Mouse (Mus musculus): Measurements from ENCODE around the gene Nrcam.

Nrcam gene

GRCm38 (mm10) chr12:44437046-44437827 is 108.6 kb downstream of the Nrcam start:
- no peak for DNase-seq (ENCODE audit: low read depth, low spot score)

- DNase-seq (ENCODE audit: low read depth, low spot score), result no peak
Observed at GRCm38 (mm10) chr12:44438884-44439283, 110.2 kb downstream of the Nrcam start.

GRCm38 (mm10) chr12:44440230-44440629 is 111.5 kb downstream of the Nrcam start:
- no peak for DNase-seq (ENCODE audit: low read depth, low spot score)

- no peak for DNase-seq (ENCODE audit: low read depth, low spot score)
Observed at GRCm38 (mm10) chr12:44450930-44451329, 122.2 kb downstream of the Nrcam start.

- DNase-seq (ENCODE audit: low read depth, low spot score), result no peak
Observed at GRCm38 (mm10) chr12:44451742-44452141, 123.1 kb downstream of the Nrcam start.

GRCm38 (mm10) chr12:44453791-44454190 is 125.1 kb downstream of the Nrcam start:
- DNase-seq (ENCODE audit: low read depth, low spot score), result no peak

- DNase-seq (ENCODE audit: low read depth, low spot score), result no peak
Observed at GRCm38 (mm10) chr12:44457961-44458360, 129.3 kb downstream of the Nrcam start.

- DNase-seq (ENCODE audit: low read depth, low spot score), result no peak
Observed at GRCm38 (mm10) chr12:44462436-44462835, 133.8 kb downstream of the Nrcam start.

GRCm38 (mm10) chr12:44462976-44463375 is 134.3 kb downstream of the Nrcam start:
- no peak for DNase-seq (ENCODE audit: low read depth, low spot score)

- no peak for DNase-seq (ENCODE audit: low read depth, low spot score)
Observed at GRCm38 (mm10) chr12:44471073-44471472, 142.4 kb downstream of the Nrcam start.

- no peak for DNase-seq (ENCODE audit: low read depth, low spot score)
Observed at GRCm38 (mm10) chr12:44475355-44475754, 146.7 kb downstream of the Nrcam start.

GRCm38 (mm10) chr12:44479260-44480030 is 150.8 kb downstream of the Nrcam start:
- no peak for DNase-seq (ENCODE audit: low read depth, low spot score)

GRCm38 (mm10) chr12:44480031-44480419 is 151.3 kb downstream of the Nrcam start:
- DNase-seq (ENCODE audit: low read depth, low spot score), result no peak

- DNase-seq (ENCODE audit: low read depth, low spot score), result no peak
Observed at GRCm38 (mm10) chr12:44481415-44481814, 152.7 kb downstream of the Nrcam start.

GRCm38 (mm10) chr12:44492759-44493479 is 164.2 kb downstream of the Nrcam start:
- DNase-seq (ENCODE audit: low read depth, low spot score), result no peak

- no peak for DNase-seq (ENCODE audit: low read depth, low spot score)
Observed at GRCm38 (mm10) chr12:44497762-44498161, 169.1 kb downstream of the Nrcam start.

- DNase-seq (ENCODE audit: low read depth, low spot score), result no peak
Observed at GRCm38 (mm10) chr12:44498872-44499271, 170.2 kb downstream of the Nrcam start.

- no peak for DNase-seq (ENCODE audit: low read depth, low spot score)
Observed at GRCm38 (mm10) chr12:44501807-44502487, 173.3 kb downstream of the Nrcam start.

GRCm38 (mm10) chr12:44503737-44504136 is 175.1 kb downstream of the Nrcam start:
- no peak for DNase-seq (ENCODE audit: low read depth, low spot score)

- DNase-seq (ENCODE audit: low read depth, low spot score), result no peak
Observed at GRCm38 (mm10) chr12:44508635-44509034, 179.9 kb downstream of the Nrcam start.

GRCm38 (mm10) chr12:44509406-44510104 is 180.9 kb downstream of the Nrcam start:
- DNase-seq (ENCODE audit: low read depth, low spot score), result no peak
